ENCODE assay signal across 18 mouse cellular contexts in genomic region chr4:45441778-45442177, GRCm38 (mm10).
"Had no signal": no experiment of that assay in that cellular context is flagged by ENCODE, and none has a peak within 500 bp of the region (broad histone marks: within the 10 kb centered on the region; RNA-seq: fewer than 3 reads in every experiment).

No protein-coding gene starts in this region.

- H3K9me3 ChIP-seq: limb, embryonic 12.5 days; limb, embryonic 15.5 days; midbrain, embryonic 12.5 days; midbrain, embryonic 15.5 days; neural tube, embryonic 13.5 days had no signal

- H3K27ac ChIP-seq: limb, embryonic 12.5 days; limb, embryonic 15.5 days; liver, embryonic 14.5 days; macrophage; midbrain, embryonic 12.5 days; midbrain, embryonic 15.5 days; neural tube, embryonic 13.5 days had no signal

- H3K4me3 ChIP-seq: limb, embryonic 12.5 days; limb, embryonic 15.5 days; midbrain, embryonic 12.5 days; midbrain, embryonic 15.5 days; neural tube, embryonic 13.5 days had no signal

- ATAC-seq: liver, postnatal 0 days; midbrain, embryonic 15.5 days had no signal

- H3K9ac ChIP-seq: limb, embryonic 12.5 days; limb, embryonic 15.5 days; liver, embryonic 14.5 days; liver, postnatal 0 days; lung, embryonic 14.5 days; midbrain, embryonic 12.5 days; midbrain, embryonic 15.5 days; neural tube, embryonic 13.5 days had no signal

- H3K36me3 ChIP-seq: midbrain, embryonic 12.5 days; midbrain, embryonic 15.5 days had no signal

- H3K27me3 ChIP-seq: limb, embryonic 15.5 days; midbrain, embryonic 12.5 days; midbrain, embryonic 15.5 days; neural tube, embryonic 13.5 days had no signal

- DNase-seq: kidney, postnatal 14 days; kidney, postnatal 4 days; left cerebral cortex, postnatal 4 days; liver, postnatal 0 days; retina, postnatal 1 day; right cerebral cortex, postnatal 25 days; spleen, adult 18-20 months; thymus, adult 18-20 months; thymus, postnatal 36 days had no signal

- H3K4me2 ChIP-seq: limb, embryonic 12.5 days; limb, embryonic 15.5 days; liver, embryonic 11.5 days; lung, embryonic 14.5 days; midbrain, embryonic 12.5 days; midbrain, embryonic 15.5 days; neural tube, embryonic 13.5 days had no signal
